Comparison of ENCODE assay signal across 13 mouse cellular contexts in the genomic region with DNA sequence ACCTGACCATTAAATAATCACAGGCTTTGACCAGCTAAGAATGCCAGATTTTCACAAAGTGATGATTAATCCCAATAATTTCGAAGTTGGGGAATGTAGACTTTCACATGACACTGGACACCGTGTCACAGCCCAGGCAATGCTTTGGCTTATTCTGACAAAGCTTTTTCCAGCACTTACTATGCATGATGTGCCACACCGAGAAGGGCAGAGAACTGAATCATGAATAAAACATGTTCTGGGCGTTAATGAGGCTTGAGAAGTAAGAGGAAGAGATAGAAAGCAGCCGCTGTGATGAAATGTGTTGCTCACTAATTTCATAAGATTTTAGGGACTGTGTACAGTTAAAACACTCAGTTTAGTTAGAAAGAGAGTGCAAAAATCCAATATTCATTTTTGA.
DNase-seq lines count a peak whose midpoint lies in the region; ATAC-seq lines count a peak whose summit lies in the region.
"Had no signal": no experiment of that assay in that cellular context is flagged by ENCODE, and none has a peak within 500 bp of the region (broad histone marks: within the 10 kb centered on the region; RNA-seq: fewer than 3 reads in every experiment).

No protein-coding gene starts in this region.

- no peaks in the 10 kb centered on the region for H3K9me3 ChIP-seq in midbrain, embryonic 11.5 days (ENCODE audit: control insufficient read depth, low read length)
- H3K9me3 ChIP-seq in midbrain, embryonic 10.5 days (replicated peaks) = no peaks in the 10 kb centered on the region
- no peaks in the 10 kb centered on the region for H3K9me3 ChIP-seq in hindbrain, embryonic 11.5 days (ENCODE audit: control insufficient read depth, low read length)
- no peaks in the 10 kb centered on the region for H3K9me3 ChIP-seq in midbrain, embryonic 14.5 days (ENCODE audit: control insufficient read depth, low read length)
- H3K9me3 ChIP-seq: intestine, embryonic 15.5 days had no signal

- H3K4me2 ChIP-seq in midbrain, embryonic 11.5 days = no peak overlapping the region
- no peak overlapping the region for H3K4me2 ChIP-seq in hindbrain, embryonic 11.5 days (replicated peaks; ENCODE audit: low read depth, low read length)
- H3K4me2 ChIP-seq in midbrain, embryonic 14.5 days (ENCODE audit: low read length) = no peak overlapping the region
- H3K4me2 ChIP-seq: intestine, embryonic 15.5 days had no signal

- no peaks in the 10 kb centered on the region for H3K27me3 ChIP-seq in midbrain, embryonic 11.5 days (ENCODE audit: control insufficient read depth, insufficient read depth, low read length)
- no peaks in the 10 kb centered on the region for H3K27me3 ChIP-seq in midbrain, embryonic 10.5 days (ENCODE audit: low read depth, poor library complexity, severe bottlenecking)
- H3K27me3 ChIP-seq in hindbrain, embryonic 11.5 days (ENCODE audit: control insufficient read depth, insufficient read depth, low read length) = no peaks in the 10 kb centered on the region
- no peaks in the 10 kb centered on the region for H3K27me3 ChIP-seq in midbrain, embryonic 14.5 days (ENCODE audit: control insufficient read depth, insufficient read depth, low read length)
- H3K27me3 ChIP-seq: intestine, embryonic 15.5 days had no signal

- H3K27ac ChIP-seq in midbrain, embryonic 11.5 days (ENCODE audit: low read depth, low read length) = no peak overlapping the region
- no peak overlapping the region for H3K27ac ChIP-seq in midbrain, embryonic 10.5 days (replicated peaks)
- no peak overlapping the region for H3K27ac ChIP-seq in hindbrain, embryonic 11.5 days (ENCODE audit: low read depth, low read length)
- H3K27ac ChIP-seq in midbrain, embryonic 14.5 days (replicated peaks; ENCODE audit: low read depth, low read length) = peak overlapping the region; percentile 60; the same call in 1 of the 2 replicates
- H3K27ac ChIP-seq: intestine, embryonic 15.5 days had no signal

- DNase-seq in midbrain, embryonic 11.5 days (ENCODE audit: low spot score, missing footprints) = no peak
- DNase-seq in midbrain, embryonic 10.5 days (ENCODE audit: low spot score) = no peak
- peak; percentile 47 for DNase-seq in hindbrain, embryonic 11.5 days (ENCODE audit: low spot score)
- peak; percentile 81 for DNase-seq in midbrain, embryonic 14.5 days
- DNase-seq in gastrocnemius, postnatal 10 days = no peak
- DNase-seq in frontal cortex, postnatal 25 days (ENCODE audit: low spot score in 2 of 2) = no peak
- DNase-seq in layer of hippocampus, adult 9-10 months (ENCODE audit: low spot score) = no peak
- DNase-seq in natural killer cell, adult 2 months (ENCODE audit: low spot score in 2 of 2) = no peak
- DNase-seq: adrenal gland, adult 8-10 months; kidney, postnatal 14 days; layer of hippocampus, postnatal 36 days; lung, adult 18-20 months had no signal

- no peaks in the 10 kb centered on the region for H3K36me3 ChIP-seq in midbrain, embryonic 11.5 days (ENCODE audit: control insufficient read depth, insufficient read depth, low read length)
- no peaks in the 10 kb centered on the region for H3K36me3 ChIP-seq in midbrain, embryonic 10.5 days
- no peaks in the 10 kb centered on the region for H3K36me3 ChIP-seq in hindbrain, embryonic 11.5 days (ENCODE audit: control insufficient read depth, insufficient read depth, low read length)
- H3K36me3 ChIP-seq in midbrain, embryonic 14.5 days (ENCODE audit: control insufficient read depth, insufficient read depth, low read length) = no peaks in the 10 kb centered on the region
- H3K36me3 ChIP-seq: intestine, embryonic 15.5 days had no signal

- ATAC-seq in midbrain, embryonic 11.5 days (ENCODE audit: low FRiP score) = peak; percentile 96
- peak; percentile 90 for ATAC-seq in hindbrain, embryonic 11.5 days (ENCODE audit: low FRiP score)
- peak; percentile 90 for ATAC-seq in midbrain, embryonic 14.5 days (ENCODE audit: low FRiP score, low TSS enrichment)
- ATAC-seq: intestine, embryonic 15.5 days had no signal

- H3K4me1 ChIP-seq in midbrain, embryonic 11.5 days (ENCODE audit: control insufficient read depth, insufficient read depth, low read length) = peaks cover 6% of the 10 kb centered on the region; the same call in 1 of the 2 replicates
- H3K4me1 ChIP-seq in midbrain, embryonic 10.5 days = peaks cover 20% of the 10 kb centered on the region
- H3K4me1 ChIP-seq in hindbrain, embryonic 11.5 days (replicated peaks; ENCODE audit: control insufficient read depth, insufficient read depth, low read length) = no peaks in the 10 kb centered on the region
- 0 out of 2 replicates have a peak, but pooled peaks cover 5% of the 10 kb centered on the region for H3K4me1 ChIP-seq in midbrain, embryonic 14.5 days (ENCODE audit: control insufficient read depth, insufficient read depth, low read length)
- H3K4me1 ChIP-seq: intestine, embryonic 15.5 days had no signal

- H3K9ac ChIP-seq in midbrain, embryonic 11.5 days (ENCODE audit: low read length) = no peak overlapping the region
- H3K9ac ChIP-seq in hindbrain, embryonic 11.5 days (ENCODE audit: low read depth, low read length) = no peak overlapping the region
- no peak overlapping the region for H3K9ac ChIP-seq in midbrain, embryonic 14.5 days (replicated peaks; ENCODE audit: low read length)
- H3K9ac ChIP-seq: intestine, embryonic 15.5 days had no signal

- WGBS in midbrain, embryonic 11.5 days = 38% methylated on average over 5 of the region's 5 CpGs
- WGBS in midbrain, embryonic 10.5 days = 47% methylated on average over 5 of the region's 5 CpGs
- WGBS in hindbrain, embryonic 11.5 days = 29% methylated on average over 5 of the region's 5 CpGs
- 6% methylated on average over 5 of the region's 5 CpGs for WGBS in midbrain, embryonic 14.5 days

- H3K4me3 ChIP-seq in midbrain, embryonic 11.5 days (ENCODE audit: low read depth, low read length) = no peak overlapping the region
- no peak overlapping the region for H3K4me3 ChIP-seq in midbrain, embryonic 10.5 days
- H3K4me3 ChIP-seq in hindbrain, embryonic 11.5 days (ENCODE audit: low read depth, low read length) = no peak overlapping the region
- H3K4me3 ChIP-seq in midbrain, embryonic 14.5 days (replicated peaks; ENCODE audit: low read depth, low read length) = no peak overlapping the region
- H3K4me3 ChIP-seq: intestine, embryonic 15.5 days had no signal

Comparison
In these comparisons a context has a peak if more than half of its experiments do, and no peak if none do; other contexts are left out.
1. DNase-seq: peak in hindbrain, embryonic 11.5 days (single experiment) and midbrain, embryonic 14.5 days (single experiment); none in midbrain, embryonic 11.5 days (single experiment), midbrain, embryonic 10.5 days (single experiment), gastrocnemius, postnatal 10 days (single experiment), frontal cortex, postnatal 25 days (0 of 2), layer of hippocampus, adult 9-10 months (single experiment) and natural killer cell, adult 2 months (0 of 2).
2. Peak in every context shown above with its lines, with median percentiles within 50 percentile points of each other: ATAC-seq.